Mouse (Mus musculus) midbrain, embryonic 16.5 days (tissue): ENCODE measurements around the gene Tagln2. TPM values are rescaled to one million over a fixed set of nuclear protein-coding genes. Genes with fewer than 3 reads are reported as not detected.

Experiments
- ATAC-seq: fragments of 200-750 bp; cut with Nextera tagmentation; 2 replicates; pipeline ENCODE4 v1.8.0; 2017; ENCODE audit warnings: moderate TSS enrichment
- H3K27ac ChIP-seq: fragments of 300-500 bp; sonication (generic); 2 replicates; pipeline ENCODE4 v1.5.1; 2014; ENCODE audit warnings: mild to moderate bottlenecking, low read length, mixed read lengths
- H3K27me3 ChIP-seq: fragments of 300-500 bp; sonication (generic); 2 replicates; pipeline ENCODE4 v1.6.1; 2014; ENCODE audit warnings: low read depth, low read length, mixed read lengths; ENCODE audit not compliant: control insufficient read depth, insufficient read depth
- H3K36me3 ChIP-seq: fragments of 300-500 bp; sonication (generic); 2 replicates; pipeline ENCODE4 v1.6.1; 2014; ENCODE audit warnings: mild to moderate bottlenecking, low read length, moderate library complexity, mixed read lengths; ENCODE audit not compliant: control insufficient read depth, insufficient read depth
- H3K4me1 ChIP-seq: fragments of 300-500 bp; sonication (generic); 2 replicates; pipeline ENCODE4 v1.6.1; 2014; ENCODE audit warnings: mild to moderate bottlenecking, low read length, mixed read lengths; ENCODE audit not compliant: control insufficient read depth, insufficient read depth
- H3K4me2 ChIP-seq: fragments of 300-500 bp; sonication (generic); 2 replicates; pipeline ENCODE4 v1.6.1; 2014; ENCODE audit warnings: mild to moderate bottlenecking, low read length, mixed read lengths
- H3K4me3 ChIP-seq: fragments of 300-500 bp; sonication (generic); 2 replicates; pipeline ENCODE4 v1.5.1; 2014; ENCODE audit warnings: low read depth, mild to moderate bottlenecking, low read length, moderate library complexity, mixed read lengths
- H3K9ac ChIP-seq: fragments of 300-500 bp; sonication (generic); 2 replicates; pipeline ENCODE4 v1.6.1; 2014; ENCODE audit warnings: low read depth, low read length, mixed read lengths
- H3K9me3 ChIP-seq: fragments of 300-500 bp; sonication (generic); replicated peaks from 2 replicates; pipeline ENCODE4 v1.6.1; 2014; ENCODE audit warnings: mild to moderate bottlenecking, low read length, mixed read lengths; ENCODE audit not compliant: control insufficient read depth, poor library complexity, severe bottlenecking
- WGBS: fragments of 180-500 bp; shearing (Covaris S2); extraction: QIAGEN DNeasy Blood & Tissue Kit; methylation state at CpG from one replicate; pipeline ENCODE4 v1.1.7; 2014; 5-methylcytosine and 5-hydroxymethylcytosine counted together
- polyA plus RNA-seq: library from polyadenylated mRNA; unstranded; fragments of >200 nt; fragmentation: Nextera tagmentation; extraction: Ambion mirVana; gene quantifications from 2 replicates; pipeline ENCODE4 v1.2.1, GENCODE M21; 2015

Gene Tagln2
- polyA plus RNA-seq, 1 experiment from 2014 or later, result 53.0 TPM

- Histone ChIP-seq H3K9ac (no peak overlapping the region), H3K9me3 (no peaks in the 10 kb centered on the region), H3K27me3 (no peaks in the 10 kb centered on the region), H3K4me3 (no peak overlapping the region), H3K4me1 (no peaks in the 10 kb centered on the region), H3K27ac (no peak overlapping the region), H3K36me3 (no peaks in the 10 kb centered on the region), H3K4me2 (no peak overlapping the region)
- WGBS, result 77% methylated on average over 2 of the region's 2 CpGs
- no peak for ATAC-seq
These were observed 38.2 kb upstream of the Tagln2 start for GRCm38 (mm10) chr1:172461602-172462001.

GRCm38 (mm10) chr1:172462534-172462933, 37.3 kb upstream of the Tagln2 start:
- Histone ChIP-seq H3K9me3 (no peaks in the 10 kb centered on the region), H3K4me3 (no peak overlapping the region), H3K9ac (no peak overlapping the region), H3K4me2 (no peak overlapping the region), H3K27ac (no peak overlapping the region), H3K27me3 (no peaks in the 10 kb centered on the region), H3K36me3 (no peaks in the 10 kb centered on the region), H3K4me1 (no peaks in the 10 kb centered on the region)
- ATAC-seq, result no peak
- WGBS, result 87% methylated on average over 3 of the region's 3 CpGs

GRCm38 (mm10) chr1:172463387-172464333, 36.2 kb upstream of the Tagln2 start:
- no peaks in the 10 kb centered on the region for H3K4me1 ChIP-seq
- no peaks in the 10 kb centered on the region for H3K27me3 ChIP-seq

GRCm38 (mm10) chr1:172468301-172468877, 31.5 kb upstream of the Tagln2 start:
- H3K36me3 ChIP-seq, result no peaks in the 10 kb centered on the region
- no peaks in the 10 kb centered on the region for H3K9me3 ChIP-seq
- no peak overlapping the region for H3K9ac ChIP-seq
- H3K27me3 ChIP-seq, result no peaks in the 10 kb centered on the region
- ATAC-seq, result no peak
- no peak overlapping the region for H3K4me2 ChIP-seq
- no peaks in the 10 kb centered on the region for H3K4me1 ChIP-seq
- H3K4me3 ChIP-seq, result no peak overlapping the region
- WGBS, result 70% methylated on average over 11 of the region's 11 CpGs
- no peak overlapping the region for H3K27ac ChIP-seq

More at GRCm38 (mm10) chr1:172463387-172464333, 36.2 kb upstream of the Tagln2 start:
- no peak overlapping the region for H3K9ac ChIP-seq
- H3K27ac ChIP-seq, result no peak overlapping the region
- ATAC-seq, result no peak
- no peaks in the 10 kb centered on the region for H3K36me3 ChIP-seq
- 91% methylated on average over 16 of the region's 16 CpGs for WGBS
- no peak overlapping the region for H3K4me2 ChIP-seq
- no peak overlapping the region for H3K4me3 ChIP-seq
- H3K9me3 ChIP-seq, result no peaks in the 10 kb centered on the region

- Histone ChIP-seq H3K4me2 (no peak overlapping the region), H3K9me3 (no peaks in the 10 kb centered on the region), H3K36me3 (no peaks in the 10 kb centered on the region), H3K27me3 (no peaks in the 10 kb centered on the region), H3K4me3 (no peak overlapping the region), H3K27ac (no peak overlapping the region), H3K4me1 (no peaks in the 10 kb centered on the region), H3K9ac (no peak overlapping the region)
- WGBS, result 90% methylated on average over 5 of the region's 5 CpGs
- no peak for ATAC-seq
These were observed 30.5 kb upstream of the Tagln2 start for GRCm38 (mm10) chr1:172469373-172469772.

GRCm38 (mm10) chr1:172469810-172470448, 29.9 kb upstream of the Tagln2 start:
- Histone ChIP-seq H3K27ac (no peak overlapping the region), H3K9me3 (no peaks in the 10 kb centered on the region), H3K4me2 (no peak overlapping the region), H3K4me1 (no peaks in the 10 kb centered on the region), H3K36me3 (no peaks in the 10 kb centered on the region), H3K9ac (no peak overlapping the region), H3K4me3 (no peak overlapping the region), H3K27me3 (no peaks in the 10 kb centered on the region)
- ATAC-seq, result no peak
- WGBS, result 74% methylated on average over 7 of the region's 8 CpGs

GRCm38 (mm10) chr1:172472909-172473308, 26.9 kb upstream of the Tagln2 start:
- Histone ChIP-seq H3K36me3 (no peaks in the 10 kb centered on the region), H3K4me3 (no peak overlapping the region), H3K9me3 (no peaks in the 10 kb centered on the region), H3K27me3 (no peaks in the 10 kb centered on the region), H3K4me2 (no peak overlapping the region), H3K9ac (no peak overlapping the region), H3K4me1 (no peaks in the 10 kb centered on the region), H3K27ac (no peak overlapping the region)
- no peak for ATAC-seq

GRCm38 (mm10) chr1:172474196-172474595, 25.7 kb upstream of the Tagln2 start:
- WGBS, result 81% methylated on average over 3 of the region's 3 CpGs
- no peak overlapping the region for H3K4me3 ChIP-seq
- no peaks in the 10 kb centered on the region for H3K4me1 ChIP-seq
- H3K27ac ChIP-seq, result no peak overlapping the region
- H3K4me2 ChIP-seq, result no peak overlapping the region
- H3K27me3 ChIP-seq, result no peaks in the 10 kb centered on the region
- H3K36me3 ChIP-seq, result no peaks in the 10 kb centered on the region
- no peak overlapping the region for H3K9ac ChIP-seq
- H3K9me3 ChIP-seq, result no peaks in the 10 kb centered on the region
- no peak for ATAC-seq
